Mouse (Mus musculus) C2C12 (cell line): ENCODE data around the gene Tpst2. TPM values are rescaled to one million over a fixed set of nuclear protein-coding genes. Genes with fewer than 3 reads are reported as not detected.

ENCODE experiments used
- H3K27me3 ChIP-seq: one replicate; pipeline ENCODE4 v1.6.1; 2011; ENCODE audit not compliant: control insufficient read depth, insufficient read depth, insufficient read length
- H3K36me3 ChIP-seq: one replicate; pipeline ENCODE4 v1.6.1; 2011; ENCODE audit not compliant: control insufficient read depth, insufficient read depth
- H3K4me3 ChIP-seq: one replicate; pipeline ENCODE4 v1.5.1; 2011; ENCODE audit warnings: mild to moderate bottlenecking, control low read depth; ENCODE audit not compliant: poor library complexity, insufficient read depth, severe bottlenecking
- H3K79me2 ChIP-seq: one replicate; pipeline ENCODE4 v1.6.1; 2011; ENCODE audit not compliant: control insufficient read depth, insufficient read depth
- H3K79me3 ChIP-seq: one replicate; pipeline ENCODE4 v1.6.1; 2011; ENCODE audit warnings: low read depth, control low read depth
- H3ac ChIP-seq: one replicate; pipeline ENCODE3; 2011; ENCODE audit warnings: low read depth; ENCODE audit not compliant: control insufficient read depth, insufficient read length
- CEBPB ChIP-seq: IDR thresholded peaks from one replicate; pipeline ENCODE4 v1.6.1; 2011; ENCODE audit warnings: low read depth, mild to moderate bottlenecking, control low read depth, moderate library complexity
- CTCF ChIP-seq: IDR thresholded peaks from one replicate; pipeline ENCODE4 v1.5.1; 2011; ENCODE audit not compliant: control insufficient read depth, insufficient read depth, insufficient read length
- FOSL1 ChIP-seq: IDR thresholded peaks from one replicate; pipeline ENCODE4 v1.8.0; 2011; ENCODE audit warnings: mild to moderate bottlenecking, low read length; ENCODE audit not compliant: poor library complexity, insufficient read depth, severe bottlenecking
- MAX ChIP-seq: IDR thresholded peaks from one replicate; pipeline ENCODE4 v1.6.1; 2011; ENCODE audit warnings: mild to moderate bottlenecking, control low read depth
- MYOD1 ChIP-seq: IDR thresholded peaks from one replicate; pipeline ENCODE4 v1.6.1; 2011; ENCODE audit warnings: low read depth; ENCODE audit not compliant: control insufficient read depth, insufficient read length
- MYOG ChIP-seq: IDR thresholded peaks from one replicate; pipeline ENCODE4 v1.6.1; 2011; ENCODE audit not compliant: control insufficient read depth, insufficient read length; ENCODE audit errors: extremely low read depth
- USF1 ChIP-seq: IDR thresholded peaks from one replicate; pipeline ENCODE4 v1.6.1; 2011; ENCODE audit warnings: low read depth, mild to moderate bottlenecking, control low read depth, moderate library complexity
- polyA plus RNA-seq: library from polyadenylated mRNA; unstranded; fragments of >200 nt; fragmentation: generic; extraction: Trizol; gene quantifications from one replicate; pipeline ENCODE4 v1.2.1, GENCODE M21; 2012; ENCODE audit warnings: missing spikeins

Tpst2 gene
- polyA plus RNA-seq, 1 experiment: 155 TPM

- no peaks in the 10 kb centered on the region for H3K79me3 ChIP-seq
- H3K27me3 ChIP-seq: no peaks in the 10 kb centered on the region
- no peaks in the 10 kb centered on the region for H3K36me3 ChIP-seq
- H3K4me3 ChIP-seq: no peak overlapping the region
- H3ac ChIP-seq: no peak overlapping the region
- no peaks in the 10 kb centered on the region for H3K79me2 ChIP-seq
- TF ChIP-seq MYOD1 (no peak), FOSL1 (no peak), CEBPB (no peak), CTCF (no peak), MYOG (no peak), USF1 (no peak)
These were observed 39.1 kb upstream of the Tpst2 start for GRCm38 (mm10) chr5:112237439-112237838.

GRCm38 (mm10) chr5:112237866-112238570 lies 38.5 kb upstream of the Tpst2 start:
- Histone ChIP-seq H3K4me3 (no peak overlapping the region), H3K27me3 (no peaks in the 10 kb centered on the region), H3ac (no peak overlapping the region), H3K79me2 (no peaks in the 10 kb centered on the region), H3K36me3 (no peaks in the 10 kb centered on the region), H3K79me3 (no peaks in the 10 kb centered on the region)
- TF ChIP-seq USF1 (no peak), MAX (no peak), MYOG (no peak), MYOD1 (no peak), CEBPB (no peak), CTCF (no peak), FOSL1 (no peak)

- Histone ChIP-seq H3K36me3 (no peaks in the 10 kb centered on the region), H3K27me3 (no peaks in the 10 kb centered on the region), H3K4me3 (no peak overlapping the region), H3K79me3 (no peaks in the 10 kb centered on the region), H3K79me2 (no peaks in the 10 kb centered on the region), H3ac (no peak overlapping the region)
- no peak for TF ChIP-seq USF1
- TF ChIP-seq CTCF: no peak
- TF ChIP-seq CEBPB: no peak
- TF ChIP-seq MYOG: no peak
- no peak for TF ChIP-seq MAX
- no peak for TF ChIP-seq MYOD1
- no peak for TF ChIP-seq FOSL1
These were observed 37.6 kb upstream of the Tpst2 start for GRCm38 (mm10) chr5:112238781-112239482.

- Histone ChIP-seq H3K36me3 (no peaks in the 10 kb centered on the region), H3K79me3 (no peaks in the 10 kb centered on the region), H3ac (no peak overlapping the region), H3K79me2 (no peaks in the 10 kb centered on the region), H3K27me3 (no peaks in the 10 kb centered on the region), H3K4me3 (no peak overlapping the region)
- TF ChIP-seq FOSL1: no peak
- TF ChIP-seq CTCF: peak; percentile 79
These were observed 35.7 kb upstream of the Tpst2 start for GRCm38 (mm10) chr5:112240761-112241160.

GRCm38 (mm10) chr5:112241849-112242248 lies 34.6 kb upstream of the Tpst2 start:
- no peak overlapping the region for H3K4me3 ChIP-seq
- H3ac ChIP-seq: no peak overlapping the region
- H3K36me3 ChIP-seq: no peaks in the 10 kb centered on the region
- H3K27me3 ChIP-seq: no peaks in the 10 kb centered on the region
- H3K79me2 ChIP-seq: no peaks in the 10 kb centered on the region
- no peaks in the 10 kb centered on the region for H3K79me3 ChIP-seq
- TF ChIP-seq MYOD1: no peak
- TF ChIP-seq USF1: no peak
- no peak for TF ChIP-seq FOSL1
- TF ChIP-seq MYOG: no peak
- no peak for TF ChIP-seq MAX
- TF ChIP-seq CTCF: no peak
- no peak for TF ChIP-seq CEBPB
